Mouse (Mus musculus) G1E (cell line): ENCODE results near the gene Flywch1.

Experiments used
- CTCF ChIP-seq: IDR thresholded peaks from 2 replicates; pipeline ENCODE4 v1.5.1; 2012; ENCODE audit warnings: low read depth, low read length, inconsistent platforms, mixed read lengths
- GATA2 ChIP-seq: IDR thresholded peaks from 2 replicates; pipeline ENCODE4 v1.6.1; 2012; ENCODE audit warnings: low read depth, low read length, inconsistent platforms, borderline replicate concordance
- POLR2AphosphoS5 ChIP-seq: IDR thresholded peaks from 2 replicates; pipeline ENCODE4 v1.6.1; 2012; ENCODE audit warnings: low read depth, low read length, inconsistent platforms; ENCODE audit not compliant: insufficient replicate concordance
- TAL1 ChIP-seq: conservative IDR thresholded peaks from 2 replicates; pipeline ENCODE4 v1.6.1; 2012; ENCODE audit warnings: low read depth, low read length, inconsistent platforms, mixed read lengths

GRCm38 (mm10) chr17:23726758-23727142, 44.7 kb downstream of the Flywch1 start:
- no peak for TF ChIP-seq CTCF
- TF ChIP-seq POLR2AphosphoS5: no peak
- no peak for TF ChIP-seq GATA2
- TF ChIP-seq TAL1: no peak
